Mouse (Mus musculus): ENCODE results near the gene Olfr1128.
"Not testable (repeated sequence)": the region's sequence is repeated elsewhere in the genome, so short reads cannot be mapped to it uniquely, and the experiment has no call there.

Olfr1128 gene

GRCm38 (mm10) chr2:87545442-87545841 is at the start of gene Olfr1128:
Gene Olfr1128 (minus strand): TSS chr2:87545542.
- in situ Hi-C loops (cut with MboI): no loop called here

DNA sequence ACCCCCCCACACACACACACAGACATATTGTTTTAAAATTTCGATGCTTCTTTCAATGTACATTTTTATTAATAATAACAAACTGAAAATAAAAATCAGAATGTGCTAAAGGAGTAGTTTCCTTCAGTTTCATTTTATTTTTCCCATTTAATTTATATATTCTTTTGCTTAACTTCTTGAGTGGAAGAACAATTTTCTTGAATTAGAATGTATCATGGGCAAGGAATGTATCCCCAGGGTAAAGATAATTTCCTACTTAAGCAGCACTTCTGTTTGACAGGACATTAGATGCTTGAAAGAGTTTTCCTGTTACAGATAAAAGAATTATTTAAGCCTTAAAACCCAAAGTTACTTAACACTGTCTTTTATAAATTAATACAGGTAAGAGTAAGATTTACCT is 28.3 kb upstream of the Olfr1128 start, which contains the start of gene Olfr1129:
Gene Olfr1129 (plus strand): TSS at position 301 of the 400 bp plus-strand sequence.
- in situ Hi-C loops (cut with MboI): not testable (repeated sequence)

GRCm38 (mm10) chr2:87534826-87535225 is 10.5 kb downstream of the Olfr1128 start:
- in situ Hi-C loops (cut with MboI): no loop called here

GRCm38 (mm10) chr2:87531496-87531895 is 13.8 kb downstream of the Olfr1128 start, which contains the start of gene Olfr153:
Gene Olfr153 (plus strand): TSS chr2:87531796.
- in situ Hi-C loops (cut with MboI): no loop called here

DNA sequence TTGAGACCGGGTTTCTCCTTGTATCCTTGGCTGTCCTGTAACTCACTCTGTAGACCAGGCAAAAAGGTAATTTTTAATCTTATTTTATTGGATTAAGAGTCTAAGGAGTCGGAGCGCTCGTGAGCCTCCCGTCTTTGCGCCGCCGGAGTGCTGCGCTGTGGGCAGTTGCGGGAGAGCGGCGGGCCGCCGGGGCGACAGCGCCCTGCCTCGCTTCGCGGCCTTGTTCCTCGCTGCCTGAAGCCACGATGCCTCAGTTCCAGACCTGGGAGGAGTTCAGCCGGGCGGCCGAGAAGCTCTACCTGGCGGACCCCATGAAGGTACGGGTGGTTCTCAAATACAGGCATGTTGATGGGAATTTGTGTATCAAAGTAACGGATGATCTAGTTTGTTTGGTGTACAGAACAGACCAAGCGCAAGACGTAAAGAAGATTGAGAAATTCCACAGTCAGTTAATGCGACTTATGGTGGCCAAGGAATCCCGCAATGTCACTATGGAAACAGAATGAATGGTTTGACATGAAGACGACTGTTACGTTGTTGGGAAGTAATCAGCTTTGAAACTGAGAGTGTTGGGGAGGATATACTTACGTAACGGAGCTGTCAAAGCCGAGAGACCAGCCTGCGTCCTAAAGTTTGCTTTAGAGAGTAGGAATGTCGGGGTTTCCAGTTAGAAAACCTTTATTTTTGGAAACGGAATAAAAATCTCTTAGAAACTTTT is 19.3 kb downstream of the Olfr1128 start:
- in situ Hi-C loops (cut with MboI): not testable (repeated sequence)

GRCm38 (mm10) chr2:87520651-87521050 is 24.7 kb downstream of the Olfr1128 start:
- in situ Hi-C loops (cut with MboI): no loop called here

DNA sequence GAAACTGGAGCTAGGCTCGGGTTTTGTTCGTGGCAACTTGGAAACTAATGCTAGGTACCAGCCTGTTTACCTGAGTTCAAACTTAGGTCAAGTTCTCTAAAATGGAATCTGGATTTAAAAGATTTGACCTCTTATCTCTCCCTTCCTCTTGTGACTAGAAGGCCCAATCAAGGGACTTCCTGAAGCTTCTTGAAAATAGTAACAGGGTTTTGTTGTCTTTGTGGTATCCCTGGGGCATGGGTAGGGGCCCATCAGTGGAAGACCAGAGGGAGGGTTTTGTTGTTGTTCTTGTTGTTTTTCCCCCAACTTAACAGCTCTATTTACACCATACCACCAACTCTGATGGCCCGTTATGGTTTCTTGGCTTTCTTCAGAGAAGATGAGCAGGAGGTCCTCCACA is 28.8 kb downstream of the Olfr1128 start:
- in situ Hi-C loops (cut with MboI): no loop called here

DNA sequence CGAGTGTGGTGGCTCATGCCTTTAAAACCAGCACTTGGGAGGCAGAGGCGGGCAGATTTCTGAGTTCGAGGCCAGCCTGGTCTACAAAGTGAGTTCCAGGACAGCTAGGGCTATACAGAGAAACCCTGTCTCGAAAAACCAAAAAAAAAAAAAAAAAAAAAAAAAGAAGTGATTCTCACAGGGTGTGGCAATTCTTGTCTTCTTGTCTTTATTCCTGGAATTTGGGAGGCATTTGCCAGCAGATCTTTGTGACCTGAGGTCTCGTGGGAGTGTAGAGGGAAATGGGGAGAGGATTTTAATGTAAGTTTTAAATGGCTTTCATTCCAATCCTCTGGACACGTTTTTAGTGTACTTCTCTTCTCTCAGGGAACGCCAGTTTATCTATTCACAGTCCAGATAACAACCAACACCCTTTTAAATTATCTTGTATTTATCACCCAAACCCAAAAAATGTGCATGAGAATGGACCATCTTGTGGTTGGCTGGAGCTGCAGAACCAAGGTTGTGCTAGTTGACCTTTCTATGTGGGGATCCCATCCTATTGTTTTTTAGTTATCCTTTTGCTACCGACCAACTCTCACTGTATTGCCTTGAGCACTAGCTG is 29.8 kb downstream of the Olfr1128 start:
- in situ Hi-C loops (cut with MboI): no loop called here

DNA sequence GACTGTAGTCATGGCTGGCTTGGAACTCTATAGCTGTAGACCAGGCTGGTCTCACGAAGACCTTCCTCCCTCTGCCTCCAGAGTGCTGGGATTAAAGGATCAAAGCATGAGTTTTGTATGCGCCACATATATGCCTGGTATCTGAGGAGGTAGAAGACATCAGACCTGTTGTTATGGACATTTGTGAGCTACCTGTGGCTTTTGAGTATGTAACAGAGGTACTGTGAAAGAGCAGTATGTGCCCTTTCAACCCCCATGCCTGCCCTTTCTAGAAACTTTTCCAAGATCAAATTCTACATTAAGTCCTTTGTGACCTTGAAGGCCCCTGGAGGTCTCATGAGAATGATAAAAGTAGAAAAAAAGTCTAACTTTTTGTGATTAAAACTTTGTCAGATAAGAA is 30.3 kb downstream of the Olfr1128 start:
- in situ Hi-C loops (cut with MboI): no loop called here

DNA sequence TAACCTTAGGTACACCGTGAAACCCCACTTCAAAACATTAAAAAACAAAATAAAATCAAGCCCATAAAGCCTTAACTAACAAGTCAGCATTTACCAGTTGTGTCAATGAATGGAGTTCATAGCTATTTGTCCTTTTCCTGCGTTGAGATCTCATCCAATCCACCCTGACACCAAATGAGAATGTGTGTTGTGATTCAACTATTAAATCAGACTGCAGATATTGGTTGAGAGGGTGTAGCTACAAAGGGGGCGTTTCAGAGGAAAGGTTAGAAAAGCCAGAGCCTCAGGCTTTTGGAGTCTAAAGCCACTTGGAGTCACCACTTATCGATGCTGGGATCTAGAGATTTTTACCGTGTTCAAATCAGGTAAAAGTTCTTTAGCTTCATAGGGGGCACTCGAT is 39.1 kb downstream of the Olfr1128 start, which contains the start of gene Pramel6:
Gene Pramel6 (plus strand): TSS at position 301 of the 400 bp plus-strand sequence.
- in situ Hi-C loops (cut with MboI): no loop called here

DNA sequence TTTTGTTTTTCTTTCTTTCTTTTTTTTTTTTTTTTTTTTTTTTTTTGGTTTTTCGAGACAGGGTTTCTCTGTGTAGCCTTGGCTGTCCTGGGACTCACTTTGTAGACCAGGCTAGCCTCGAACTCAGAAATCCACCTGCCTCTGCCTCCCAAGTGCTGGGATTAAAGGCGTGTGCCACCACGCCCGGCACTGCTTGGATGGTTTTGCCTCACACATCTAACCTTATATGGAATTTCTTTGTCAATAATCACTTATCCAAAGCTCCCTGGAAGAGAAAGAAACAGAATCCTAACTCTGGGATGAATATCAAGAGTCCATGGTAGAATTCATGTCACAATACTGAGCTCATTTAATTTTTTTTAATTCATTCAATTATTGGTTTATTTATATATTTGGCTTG is 48.3 kb downstream of the Olfr1128 start, which contains the start of gene Pramel7:
Gene Pramel7 (minus strand): TSS at position 101 of the 400 bp plus-strand sequence.
- in situ Hi-C loops (cut with MboI): not testable (repeated sequence)
